Mouse (Mus musculus): ENCODE results near the gene Cd274.

DNA sequence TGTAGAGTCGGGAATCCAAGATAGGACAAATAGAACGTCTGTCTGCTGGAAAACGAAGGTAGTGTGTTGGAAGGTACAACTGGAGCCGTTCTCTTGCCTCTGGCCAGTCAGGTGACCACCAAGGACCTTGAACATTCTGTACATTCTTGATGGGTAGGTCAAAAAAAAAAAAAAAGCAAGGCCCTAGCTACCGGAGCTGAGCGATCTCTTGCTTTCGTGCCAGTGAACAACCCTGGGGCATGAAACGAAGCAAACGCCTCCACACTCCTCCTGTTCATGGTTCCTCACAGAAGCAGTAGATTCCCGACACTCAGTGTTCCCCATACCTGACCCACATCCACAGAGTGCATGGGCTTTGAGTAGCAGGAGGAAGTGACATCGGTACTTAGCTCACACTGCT, 11.0 kb upstream of the Cd274 start:
- TF ChIP-seq CTCF (IDR thresholded peaks at IDR 0.05): no peak
- no peak for TF ChIP-seq EP300 (IDR thresholded peaks at IDR 0.05)

All from lung, postnatal 0 days (tissue).